Mouse (Mus musculus): ENCODE measurements at regions not wholly inside any gene's neighbourhood (a gene's known extent, or its start where the extent isn't known, plus 50 kb on each side); places are given as distances from the start of the nearest gene placed in this dataset.

DNA sequence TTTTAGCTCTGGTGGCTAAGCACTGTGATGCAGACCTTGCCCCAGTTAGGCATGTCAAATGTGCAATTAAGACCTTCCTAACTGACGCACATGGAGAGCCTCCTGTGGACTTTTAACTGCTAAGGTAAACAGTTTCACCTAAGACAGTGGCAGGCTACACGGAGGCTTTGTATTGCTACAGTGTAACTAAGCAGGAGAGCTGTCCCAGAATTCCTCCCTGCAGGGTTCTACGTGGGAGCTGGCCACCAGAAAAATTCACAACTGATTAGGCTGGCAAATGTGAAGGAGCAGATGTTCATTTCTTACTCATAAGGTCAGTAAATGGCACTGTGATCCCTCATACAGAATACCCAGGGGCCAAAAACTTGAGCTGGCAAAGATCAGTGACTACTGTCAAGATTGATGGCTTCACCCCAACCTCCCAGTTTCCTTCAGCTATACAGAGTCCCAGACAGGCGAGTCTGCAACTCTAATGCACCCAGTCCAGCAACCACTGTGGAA lies 165.5 kb upstream of the Ift57 start:
- H3K27ac ChIP-seq: peak overlapping the region; percentile 79
- peak overlapping the region; percentile 17; the same call in 1 of the 2 replicates for H3K4me3 ChIP-seq
- peak; percentile 24 for DNase-seq
- TF ChIP-seq CTCF (IDR thresholded peaks at IDR 0.05): no peak
- intact Hi-C loops (cut with DNase I): no loop called here

DNA sequence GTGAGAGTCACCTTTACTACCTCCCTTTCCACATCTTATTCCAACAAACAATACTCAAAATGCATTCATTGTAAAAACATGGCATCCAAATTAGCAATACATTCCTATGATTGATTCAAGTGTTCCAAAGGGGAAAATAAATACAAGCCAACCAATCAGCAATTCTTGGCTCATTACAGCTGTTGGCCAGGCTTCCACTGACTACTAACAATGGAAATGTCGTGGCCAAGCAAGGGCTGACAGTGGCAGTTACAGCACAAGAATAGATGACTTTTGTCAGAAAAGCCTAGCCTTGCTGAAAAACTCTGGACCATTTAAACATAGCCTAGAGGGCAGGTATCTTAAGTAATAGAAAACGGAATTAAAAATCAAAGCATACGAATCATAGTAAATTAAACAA lies 148.8 kb upstream of the Ift57 start:
- intact Hi-C loops (cut with DNase I): no loop called here
- Histone ChIP-seq H3K27ac (no peak overlapping the region), H3K4me3 (no peak overlapping the region)
- no peak for DNase-seq
- TF ChIP-seq CTCF (IDR thresholded peaks at IDR 0.05): no peak

DNA sequence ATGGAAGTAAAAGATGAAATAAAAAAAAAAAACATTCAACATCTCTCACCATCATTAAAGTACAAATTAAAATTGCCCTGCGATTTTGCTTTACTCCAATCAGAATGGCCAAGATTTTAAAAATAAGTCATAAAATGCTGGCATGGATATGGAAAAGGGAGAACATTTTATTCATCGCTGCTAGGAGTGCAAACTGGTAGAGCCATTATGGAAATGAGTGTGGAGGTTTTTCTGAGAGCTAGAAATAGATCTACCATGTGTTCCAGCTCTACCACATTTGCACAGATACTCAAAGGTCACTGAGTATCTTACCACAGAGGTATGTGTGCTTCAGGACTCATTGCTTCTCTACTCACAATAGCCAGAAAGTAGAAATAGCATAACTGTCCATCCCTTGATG lies 129.0 kb upstream of the Ift57 start:
- Histone ChIP-seq H3K27ac (no peak overlapping the region), H3K4me3 (no peak overlapping the region)
- intact Hi-C loops (cut with DNase I): no loop called here
- TF ChIP-seq CTCF (IDR thresholded peaks at IDR 0.05): no peak
- DNase-seq: no peak

DNA sequence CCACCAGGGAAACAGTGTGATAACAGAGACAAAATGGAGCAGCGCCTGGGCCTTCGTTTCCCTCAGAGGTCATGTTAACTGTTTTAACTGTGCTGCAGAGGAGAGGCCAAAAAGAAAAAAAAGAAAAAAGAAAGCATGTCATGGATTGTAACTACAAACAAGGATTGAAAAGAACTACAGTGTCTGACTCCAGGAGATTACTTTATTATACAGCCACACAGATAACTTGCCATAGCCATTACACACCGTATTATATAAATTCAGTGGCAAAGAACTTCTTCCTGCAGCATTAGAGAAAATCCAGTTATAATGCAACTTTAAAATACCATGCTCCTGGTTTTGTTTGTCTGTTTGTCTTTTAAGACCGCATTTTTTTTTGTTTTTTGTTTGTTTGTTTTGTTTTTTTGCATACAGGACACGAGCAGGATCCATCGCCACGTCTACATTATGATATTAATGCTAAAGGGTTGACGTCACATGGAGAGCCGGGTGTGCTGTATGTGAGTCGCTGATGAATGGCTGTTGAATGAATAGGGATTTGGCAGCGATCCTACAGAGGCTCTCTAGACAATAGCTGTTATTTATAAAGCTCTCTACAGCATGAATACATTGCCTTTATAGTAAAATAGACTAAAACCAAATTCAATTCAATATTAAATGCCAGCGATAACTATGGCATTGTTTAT lies 126.4 kb upstream of the Ift57 start:
- no peak for TF ChIP-seq CTCF (IDR thresholded peaks at IDR 0.05)
- no peak for DNase-seq
- Histone ChIP-seq H3K27ac (no peak overlapping the region), H3K4me3 (no peak overlapping the region)
- intact Hi-C loops (cut with DNase I): no loop called here

DNA sequence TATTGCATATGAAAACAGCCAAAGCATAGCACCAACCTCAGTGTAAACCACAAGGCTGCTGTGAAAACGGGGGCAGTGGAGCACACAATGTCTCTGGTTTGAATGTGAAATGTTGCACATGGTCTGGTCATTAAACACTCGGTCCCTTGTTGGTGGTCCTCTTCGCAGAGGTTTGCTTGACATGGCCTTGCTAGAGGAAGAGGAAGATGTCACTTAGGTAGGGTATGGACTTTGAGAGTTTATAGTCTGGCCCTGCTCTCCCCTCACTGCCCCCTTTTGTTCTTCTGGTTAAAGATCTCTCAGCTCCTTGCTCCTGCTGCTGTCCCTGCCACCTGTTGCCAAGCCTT lies 125.9 kb upstream of the Ift57 start:
- Histone ChIP-seq H3K27ac (no peak overlapping the region), H3K4me3 (no peak overlapping the region)
- intact Hi-C loops (cut with DNase I): no loop called here
- DNase-seq: no peak
- no peak for TF ChIP-seq CTCF (IDR thresholded peaks at IDR 0.05)

DNA sequence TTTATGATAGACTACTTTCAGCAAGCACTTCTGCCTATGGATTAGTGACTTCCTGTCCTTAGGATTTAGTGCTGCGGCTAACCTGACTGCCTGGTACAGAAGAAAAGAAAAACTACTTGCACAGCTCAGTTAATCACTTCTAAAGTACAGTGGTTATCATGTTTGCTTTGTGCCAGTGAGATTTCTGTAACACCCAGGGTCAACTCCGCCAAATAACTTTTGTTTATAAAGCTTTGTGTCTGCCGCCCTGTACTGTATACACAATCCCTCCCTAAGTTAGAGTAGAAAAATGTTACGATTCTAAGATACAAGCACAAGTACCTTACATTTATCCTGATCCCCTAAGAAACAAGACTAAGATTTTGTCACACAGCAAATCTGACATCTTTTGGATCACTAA lies 120.1 kb upstream of the Ift57 start:
- intact Hi-C loops (cut with DNase I): no loop called here
- no peak overlapping the region for H3K27ac ChIP-seq

DNA sequence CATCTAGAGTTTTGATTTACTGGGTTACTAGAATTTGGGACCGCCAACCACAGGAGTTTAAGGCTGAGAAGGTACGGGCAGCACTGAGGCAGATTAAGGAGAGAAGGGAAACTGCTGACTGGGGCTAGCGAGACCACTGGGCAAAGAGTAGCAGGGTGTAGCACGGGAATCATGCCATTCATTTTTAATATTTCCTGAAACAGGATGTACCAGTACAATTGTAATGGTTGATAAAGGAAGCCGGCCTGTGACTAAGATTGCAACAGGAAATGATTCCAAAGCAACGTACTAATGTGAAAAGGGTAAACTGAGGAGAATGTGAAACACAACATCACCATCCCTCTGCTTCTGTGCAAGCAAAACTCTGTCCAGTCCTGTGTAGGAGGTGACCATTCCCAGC lies 118.3 kb upstream of the Ift57 start:
- no peak for DNase-seq
- intact Hi-C loops (cut with DNase I): no loop called here
- no peak for TF ChIP-seq CTCF (IDR thresholded peaks at IDR 0.05)

More for the DNA sequence above, 120.1 kb upstream of the Ift57 start:
- TF ChIP-seq CTCF (IDR thresholded peaks at IDR 0.05): no peak
- no peak overlapping the region for H3K4me3 ChIP-seq
- DNase-seq: no peak

DNA sequence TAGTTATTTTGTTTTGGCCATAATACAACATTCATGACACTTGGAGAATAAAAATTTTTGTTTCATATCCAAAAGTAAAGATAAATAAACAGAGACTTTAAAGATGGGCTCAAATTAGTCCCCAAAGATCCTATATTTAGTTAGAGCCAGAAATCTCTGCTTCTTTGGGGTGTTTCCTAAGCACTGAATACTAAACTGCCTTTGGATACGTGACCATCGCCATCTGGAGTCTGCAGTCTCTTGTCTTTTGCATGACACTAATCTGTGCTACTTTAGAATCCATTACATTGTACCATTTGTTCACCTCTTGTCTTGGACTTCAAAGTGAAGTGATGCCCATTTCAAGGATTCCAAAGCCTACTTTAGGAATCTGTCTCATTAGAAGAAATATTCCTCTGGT lies 92.5 kb upstream of the Ift57 start:
- no peak for DNase-seq
- H3K27ac ChIP-seq: no peak overlapping the region
- H3K4me3 ChIP-seq: no peak overlapping the region
- intact Hi-C loops (cut with DNase I): no loop called here
- TF ChIP-seq CTCF (IDR thresholded peaks at IDR 0.05): no peak

More for the DNA sequence above, 118.3 kb upstream of the Ift57 start:
- Histone ChIP-seq H3K27ac (peak overlapping the region; percentile 16), H3K4me3 (no peak overlapping the region)

DNA sequence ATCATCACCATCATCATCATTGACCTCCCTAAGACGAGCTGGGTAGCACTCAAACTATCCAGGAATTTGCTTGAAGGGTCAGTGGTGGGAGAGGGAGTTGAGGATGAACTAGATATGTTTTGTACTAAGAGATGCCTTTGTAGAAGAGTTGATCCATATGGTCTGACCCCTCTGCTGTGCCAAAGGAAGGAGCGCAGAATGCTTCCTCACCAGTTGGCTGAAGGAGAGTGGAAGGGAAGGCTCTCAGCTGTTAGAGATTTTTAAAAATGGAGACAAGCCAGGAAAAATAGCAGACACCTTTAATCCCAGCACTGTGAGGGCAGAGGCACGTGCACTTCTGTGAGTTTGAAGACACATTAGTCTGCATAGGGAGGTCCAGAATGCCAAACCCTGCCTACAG lies 84.2 kb upstream of the Ift57 start:
- no peak overlapping the region for H3K27ac ChIP-seq
- TF ChIP-seq CTCF (IDR thresholded peaks at IDR 0.05): no peak
- no peak overlapping the region for H3K4me3 ChIP-seq
- no peak for DNase-seq
- intact Hi-C loops (cut with DNase I): no loop called here

DNA sequence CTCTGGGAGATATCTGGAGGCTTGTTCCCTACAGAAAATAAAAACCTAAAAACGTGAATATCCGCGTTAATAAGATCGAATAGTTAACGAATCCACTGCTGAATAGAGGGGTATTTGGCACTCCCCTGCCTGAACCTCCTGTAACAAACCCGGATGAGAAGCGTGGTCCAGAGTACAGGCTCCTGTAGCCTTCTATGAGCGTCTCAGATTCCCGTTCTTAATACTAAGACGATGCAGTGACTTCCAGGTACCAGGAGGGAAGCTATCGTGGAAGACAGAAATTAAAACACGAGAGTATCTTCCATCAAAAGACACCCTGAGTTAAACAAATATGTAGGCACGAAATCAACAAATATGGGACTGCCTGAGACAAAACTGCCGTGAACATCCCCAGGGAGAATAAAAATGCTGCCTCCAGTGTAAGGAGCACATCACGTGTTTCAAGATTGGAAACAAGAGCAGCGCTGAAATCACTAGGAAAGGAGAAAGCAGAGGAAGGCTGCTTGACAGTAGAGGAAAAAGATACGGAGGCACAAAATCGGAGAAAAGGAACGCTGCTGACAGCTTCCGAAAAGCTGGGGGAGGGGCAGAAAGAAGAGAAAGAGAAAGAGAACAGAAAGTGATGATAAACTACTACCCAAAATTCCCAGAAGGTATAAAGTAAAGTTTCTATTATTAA lies 83.6 kb upstream of the Ift57 start:
- intact Hi-C loops (cut with DNase I): no loop called here
- peak overlapping the region; percentile 67 for H3K4me3 ChIP-seq

DNA sequence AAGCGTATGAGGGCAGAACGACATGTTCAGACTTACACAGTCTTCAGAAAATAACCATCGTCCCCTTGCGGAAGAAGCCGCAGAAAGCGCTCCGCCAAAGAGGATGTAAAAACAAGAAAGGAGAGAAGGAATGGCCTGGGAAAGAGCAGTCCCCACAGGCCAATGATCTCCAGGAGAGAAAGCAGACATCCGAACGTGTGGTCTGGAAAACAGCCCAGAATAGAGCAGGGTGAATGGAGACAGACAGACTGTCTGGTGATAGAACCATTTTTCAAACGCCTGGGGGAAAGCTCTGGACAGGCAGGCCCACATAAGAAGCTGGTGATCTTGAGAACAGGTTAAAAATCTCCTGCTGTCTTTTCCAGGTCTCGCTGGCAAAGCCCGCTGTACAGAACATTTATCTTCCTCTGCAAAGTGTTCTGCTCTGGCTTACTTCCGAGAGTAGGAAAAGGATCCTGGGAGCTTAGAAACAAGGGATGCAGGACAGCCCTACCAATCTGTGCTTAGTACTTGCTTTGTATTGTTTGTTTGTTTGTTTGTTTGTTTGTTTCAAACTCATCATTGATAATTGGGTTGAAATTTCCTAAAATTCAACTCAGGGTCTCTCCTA lies 82.7 kb upstream of the Ift57 start:
- peak; percentile 14 for DNase-seq
- TF ChIP-seq CTCF (IDR thresholded peaks at IDR 0.05): no peak
- Histone ChIP-seq H3K27ac (peak overlapping the region; percentile 40), H3K4me3 (peak overlapping the region; percentile 67)
- intact Hi-C loops (cut with DNase I): no loop called here

More for the DNA sequence above, 83.6 kb upstream of the Ift57 start:
- TF ChIP-seq CTCF (IDR thresholded peaks at IDR 0.05): no peak
- peak; percentile 13 for DNase-seq
- peak overlapping the region; percentile 40 for H3K27ac ChIP-seq

DNA sequence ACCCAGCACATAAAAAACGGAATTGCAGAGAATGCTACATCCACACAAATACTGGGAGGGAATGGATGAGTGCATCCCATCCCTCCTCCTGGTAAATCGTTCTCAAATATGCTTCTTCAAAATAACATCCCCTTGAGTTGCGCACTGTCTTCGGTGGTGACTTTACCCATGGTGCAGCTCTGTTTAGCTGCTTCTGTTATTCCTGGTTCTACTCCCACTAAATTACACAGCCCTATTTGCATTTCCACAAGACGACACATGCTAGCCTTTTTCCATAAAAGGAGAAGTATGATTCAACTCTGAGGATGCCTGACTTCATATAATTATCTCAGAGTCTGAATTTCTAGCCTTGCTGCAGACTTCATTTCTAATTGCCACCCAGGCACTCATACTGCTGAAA lies 65.5 kb upstream of the Ift57 start:
- Histone ChIP-seq H3K4me3 (no peak overlapping the region), H3K27ac (no peak overlapping the region)
- TF ChIP-seq CTCF (IDR thresholded peaks at IDR 0.05): no peak
- intact Hi-C loops (cut with DNase I): no loop called here
- no peak for DNase-seq

DNA sequence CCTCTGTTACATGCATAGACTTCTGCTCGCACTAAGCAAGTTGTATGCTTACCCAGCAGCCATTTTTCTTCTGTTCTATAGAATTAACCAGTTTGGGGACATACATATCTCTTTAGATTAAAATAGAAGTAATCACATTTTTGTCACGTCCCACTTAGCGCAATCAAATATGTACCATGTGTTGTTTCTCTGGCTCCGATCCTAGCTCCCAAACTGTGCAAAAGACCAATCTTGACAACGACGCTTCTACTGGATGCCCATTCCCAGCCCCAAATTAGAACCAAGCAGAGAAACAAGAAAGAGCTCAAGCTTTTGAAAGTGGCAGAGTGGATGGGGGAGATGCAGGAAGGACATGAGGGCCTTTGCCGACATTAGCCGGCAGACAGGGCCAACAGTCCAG lies 63.5 kb upstream of the Ift57 start:
- intact Hi-C loops (cut with DNase I): no loop called here
- no peak for DNase-seq
- no peak for TF ChIP-seq CTCF (IDR thresholded peaks at IDR 0.05)
- Histone ChIP-seq H3K27ac (no peak overlapping the region), H3K4me3 (no peak overlapping the region)

All from gastrocnemius, adult 2 months (tissue).